Mouse (Mus musculus): Measurements from ENCODE around the gene Ttk.

Ttk gene

DNA sequence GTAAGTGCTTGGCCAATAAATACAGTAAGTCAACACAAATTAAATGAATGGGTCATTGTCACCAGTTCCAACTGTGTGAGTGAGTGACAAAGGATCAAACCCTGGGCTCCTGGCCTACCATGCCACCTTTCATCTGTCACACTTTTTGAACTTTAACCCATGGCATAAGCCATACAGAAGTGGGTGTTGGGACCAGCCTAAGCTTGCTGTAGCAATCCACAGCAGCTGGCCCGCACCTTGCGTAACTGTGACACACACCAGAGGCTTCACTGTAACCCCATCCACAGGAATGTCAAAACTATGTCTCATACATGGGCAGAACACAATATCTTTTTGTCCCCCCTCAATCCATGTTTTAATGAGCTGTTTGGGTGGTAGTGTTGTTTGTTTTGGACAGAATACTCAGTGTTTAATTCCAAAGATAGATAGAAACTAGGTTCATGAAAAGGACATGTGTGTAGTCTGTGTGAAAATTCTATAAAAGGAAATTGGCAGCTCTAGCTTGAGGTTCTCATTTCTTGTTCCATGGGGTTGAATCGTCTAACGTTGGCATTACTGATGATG, 59.4 kb downstream of the Ttk start:
- no peak for DNase-seq (ENCODE audit: low spot score in 2 of 2)

DNA sequence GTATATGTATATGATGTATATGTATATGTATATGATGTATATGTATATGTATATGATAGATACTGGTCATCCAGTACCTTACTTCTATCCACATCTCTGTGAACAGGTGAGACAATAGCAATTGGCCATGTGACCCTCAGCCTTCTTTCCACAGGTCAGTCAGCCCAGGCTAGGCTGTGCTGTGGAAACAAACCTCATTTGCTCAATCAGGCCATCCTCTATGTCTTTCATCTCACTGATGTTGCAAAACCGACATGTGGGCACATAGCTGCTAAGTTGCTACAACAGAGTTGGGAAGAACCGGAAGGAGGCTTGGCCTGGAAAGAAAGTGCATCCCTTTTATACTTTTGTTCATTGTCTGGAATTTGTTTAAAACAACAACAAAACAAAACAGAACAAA, 67.6 kb downstream of the Ttk start:
- DNase-seq (ENCODE audit: low spot score in 2 of 2): no peak

GRCm38 (mm10) chr9:83905820-83906219, 71.3 kb downstream of the Ttk start:
- DNase-seq (ENCODE audit: low spot score in 2 of 2): no peak

DNA sequence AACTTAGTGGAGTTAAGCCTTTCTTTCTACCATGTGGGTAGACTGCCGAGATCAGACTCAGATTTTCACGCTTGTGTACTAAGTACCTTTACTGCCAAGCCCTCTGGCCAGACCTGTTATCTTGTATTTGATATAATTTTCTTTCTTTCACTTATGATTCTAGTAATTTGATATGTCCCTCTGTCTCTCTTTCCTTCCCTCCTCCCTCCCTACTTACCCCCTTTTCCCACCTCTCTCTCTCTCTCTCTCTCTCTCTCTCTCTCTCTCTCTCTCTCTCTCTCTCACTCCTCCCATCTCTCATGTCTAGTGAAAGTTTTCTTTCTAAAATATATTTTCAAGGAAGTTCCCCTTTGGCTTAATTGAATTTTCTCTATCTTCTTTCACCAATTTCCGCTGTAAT, 72.5 kb downstream of the Ttk start:
- no peak for DNase-seq (ENCODE audit: low spot score in 2 of 2)

DNA sequence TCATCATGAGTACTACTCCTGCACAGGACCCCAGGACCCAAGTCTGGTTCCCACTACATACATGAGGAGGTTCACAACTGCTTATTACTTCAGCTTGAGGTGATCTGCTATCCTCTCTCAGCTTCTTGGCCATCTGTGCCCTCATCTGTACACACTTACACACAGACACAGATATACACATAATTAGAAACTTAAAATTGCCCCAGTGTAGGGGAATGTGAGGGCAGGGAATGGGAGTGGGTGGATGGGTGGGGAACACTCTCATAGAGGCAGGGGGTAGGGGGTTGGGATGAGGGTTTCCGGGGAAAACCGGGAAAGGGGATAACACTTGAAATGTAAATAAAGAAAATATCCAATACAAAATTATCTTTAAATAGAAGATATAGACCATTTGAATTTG, 75.3 kb downstream of the Ttk start:
- DNase-seq (ENCODE audit: low spot score in 2 of 2): no peak

- DNase-seq (ENCODE audit: low spot score in 2 of 2): no peak
Observed at GRCm38 (mm10) chr9:83910926-83911325, 76.4 kb downstream of the Ttk start.

Data from spleen, postnatal 10 days (tissue).